Mouse (Mus musculus) liver, embryonic 12.5 days (tissue): ENCODE measurements around the gene Spin2-ps6. TPM values are rescaled to one million over a fixed set of nuclear protein-coding genes. Genes with fewer than 3 reads are reported as not detected.
"Not testable (repeated sequence)": the region's sequence is repeated elsewhere in the genome, so short reads cannot be mapped to it uniquely, and the experiment has no call there.

Experiments used
- ATAC-seq: fragments of 200-750 bp; cut with Nextera tagmentation; 2 replicates; pipeline ENCODE4 v1.8.0; 2017; ENCODE audit warnings: moderate number of reproducible peaks, mild to moderate bottlenecking, moderate library complexity
- H3K27ac ChIP-seq: fragments of 300-500 bp; sonication (generic); 2 replicates; pipeline ENCODE4 v1.5.1; 2016; ENCODE audit warnings: mild to moderate bottlenecking
- H3K27me3 ChIP-seq: fragments of 300-500 bp; sonication (generic); replicated peaks from 2 replicates; pipeline ENCODE4 v1.6.1; 2016; ENCODE audit warnings: mild to moderate bottlenecking, moderate library complexity
- H3K36me3 ChIP-seq: fragments of 300-500 bp; sonication (generic); 2 replicates; pipeline ENCODE4 v1.6.1; 2016; ENCODE audit warnings: mild to moderate bottlenecking, moderate library complexity
- H3K4me1 ChIP-seq: fragments of 300-500 bp; sonication (generic); 2 replicates; pipeline ENCODE4 v1.6.1; 2016
- H3K4me2 ChIP-seq: fragments of 300-500 bp; sonication (generic); 2 replicates; pipeline ENCODE4 v1.6.1; 2016; ENCODE audit warnings: mild to moderate bottlenecking, moderate library complexity
- H3K4me3 ChIP-seq: fragments of 300-500 bp; sonication (generic); 2 replicates; pipeline ENCODE4 v1.5.1; 2016; ENCODE audit warnings: mild to moderate bottlenecking, moderate library complexity
- H3K9ac ChIP-seq: fragments of 300-500 bp; sonication (generic); 2 replicates; pipeline ENCODE4 v1.6.1; 2016; ENCODE audit warnings: mild to moderate bottlenecking, moderate library complexity
- H3K9me3 ChIP-seq: fragments of 300-500 bp; sonication (generic); replicated peaks from 2 replicates; pipeline ENCODE4 v1.6.1; 2016; ENCODE audit warnings: mild to moderate bottlenecking, moderate library complexity
- WGBS: fragments of 180-500 bp; shearing (Covaris S2); methylation state at CpG from one replicate; pipeline ENCODE4 v1.1.7; 2016; ENCODE audit not compliant: insufficient replicate concordance; 5-methylcytosine and 5-hydroxymethylcytosine counted together
- polyA plus RNA-seq: library from polyadenylated mRNA; unstranded; fragments of >200 nt; fragmentation: Nextera tagmentation; extraction: Ambion mirVana; gene quantifications from 2 replicates; pipeline ENCODE4 v1.2.1, GENCODE M21; 2016

Gene Spin2-ps6
- not detected in 2 replicates for polyA plus RNA-seq

- not testable (repeated sequence) for H3K4me2 ChIP-seq, H3K9ac ChIP-seq, H3K4me1 ChIP-seq, H3K27me3 ChIP-seq, H3K9me3 ChIP-seq, ATAC-seq, H3K4me3 ChIP-seq, H3K27ac ChIP-seq, H3K36me3 ChIP-seq
- 83% methylated on average over 1 of the region's 3 CpGs for WGBS
Measured at GRCm38 (mm10) chrX:33234569-33234968, at the start of gene Spin2-ps6. Gene Spin2-ps6, plus strand, starts transcription at chrX:33234869.

Other genes starting within 250 kb of the Spin2-ps6 start
- gene Btbd35f12, start 78.5 kb downstream of the Spin2-ps6 start, polyA plus RNA-seq, result not detected in 2 replicates